Mouse (Mus musculus) thymus, postnatal 0 days (tissue): ENCODE measurements around the gene Ikzf2. TPM values are rescaled to one million over a fixed set of nuclear protein-coding genes. Genes with fewer than 3 reads are reported as not detected.

ENCODE experiments used
- DNase-seq: peaks from one replicate; pipeline ENCODE4 v3.0.0-alpha.2; 2015; ENCODE audit warnings: low spot score
- polyA plus RNA-seq: library from polyadenylated mRNA; unstranded; fragments of >200 nt; fragmentation: Nextera tagmentation; extraction: Ambion mirVana; gene quantifications from 2 replicates; pipeline ENCODE4 v1.2.1, GENCODE M21; 2015

The Ikzf2 gene
- polyA plus RNA-seq: 17.2 and 29.9 TPM in 2 replicates

GRCm38 (mm10) chr1:69687076-69687991, at the start of gene Ikzf2:
TSS of gene Ikzf2 (minus strand) at chr1:69687245.
- peak; percentile 82 for DNase-seq

- DNase-seq: no peak
These were observed 42.7 kb upstream of the Ikzf2 start for GRCm38 (mm10) chr1:69729729-69730128.

GRCm38 (mm10) chr1:69729031-69729679, 42.1 kb upstream of the Ikzf2 start:
- DNase-seq: no peak

- no peak for DNase-seq
These were observed 40.9 kb upstream of the Ikzf2 start for GRCm38 (mm10) chr1:69727968-69728367.

GRCm38 (mm10) chr1:69717107-69717506, 30.1 kb upstream of the Ikzf2 start:
- no peak for DNase-seq

- DNase-seq: no peak
These were observed 21.5 kb upstream of the Ikzf2 start for GRCm38 (mm10) chr1:69708571-69708970.

GRCm38 (mm10) chr1:69703506-69704156, 16.6 kb upstream of the Ikzf2 start:
- DNase-seq: no peak

- no peak for DNase-seq
These were observed 4.9 kb upstream of the Ikzf2 start for GRCm38 (mm10) chr1:69691946-69692345.

GRCm38 (mm10) chr1:69688961-69689360, 1.9 kb upstream of the Ikzf2 start:
- DNase-seq: peak; percentile 80

- no peak for DNase-seq
These were observed 1.1 kb upstream of the Ikzf2 start for GRCm38 (mm10) chr1:69688118-69688517.

- DNase-seq: no peak
These were observed 337 bp downstream of the Ikzf2 start for GRCm38 (mm10) chr1:69686741-69687075.

GRCm38 (mm10) chr1:69685890-69686490, 1.1 kb downstream of the Ikzf2 start:
- DNase-seq: no peak

- DNase-seq: peak; percentile 28
These were observed 1.8 kb downstream of the Ikzf2 start for GRCm38 (mm10) chr1:69685049-69685889.

GRCm38 (mm10) chr1:69684280-69685040, 2.6 kb downstream of the Ikzf2 start:
- DNase-seq: peak; percentile 40

GRCm38 (mm10) chr1:69683851-69684250, 3.2 kb downstream of the Ikzf2 start:
- no peak for DNase-seq

- DNase-seq: no peak
These were observed 4.0 kb downstream of the Ikzf2 start for GRCm38 (mm10) chr1:69683058-69683457.

GRCm38 (mm10) chr1:69682261-69682660, 4.8 kb downstream of the Ikzf2 start:
- no peak for DNase-seq

GRCm38 (mm10) chr1:69681003-69681402, 6.0 kb downstream of the Ikzf2 start:
- DNase-seq: peak; percentile 50

- DNase-seq: no peak
These were observed 6.5 kb downstream of the Ikzf2 start for GRCm38 (mm10) chr1:69680501-69680900.

GRCm38 (mm10) chr1:69669897-69670404, 17.1 kb downstream of the Ikzf2 start:
- no peak for DNase-seq
